Mouse (Mus musculus) liver, adult 2 months (tissue): ENCODE results near the gene Ifi213. TPM values are rescaled to one million over a fixed set of nuclear protein-coding genes. Genes with fewer than 3 reads are reported as not detected.
"Not testable (repeated sequence)": the region's sequence is repeated elsewhere in the genome, so short reads cannot be mapped to it uniquely, and the experiment has no call there.

Experiments used
- DNase-seq: peaks from one replicate; pipeline ENCODE4 v3.0.0-alpha.2; 2011; ENCODE audit warnings: low read depth, low spot score; ENCODE audit errors: extremely low read depth
- H3K27ac ChIP-seq: fragments of 200-500 bp; replicated peaks from 2 replicates; pipeline ENCODE4 v1.5.1; 2012; ENCODE audit warnings: low read depth, mild to moderate bottlenecking, control low read depth, inconsistent platforms, low read length; ENCODE audit not compliant: insufficient read depth
- H3K27me3 ChIP-seq: fragments of 200-500 bp; 2 replicates; pipeline ENCODE4 v1.6.1; 2012; ENCODE audit warnings: mild to moderate bottlenecking, moderate library complexity, low read length, inconsistent platforms; ENCODE audit not compliant: control insufficient read depth, insufficient read depth
- H3K36me3 ChIP-seq: fragments of 200-500 bp; 2 replicates; pipeline ENCODE4 v1.6.1; 2012; ENCODE audit warnings: low read length, inconsistent platforms; ENCODE audit not compliant: control insufficient read depth, insufficient read depth
- H3K4me1 ChIP-seq: fragments of 200-500 bp; 2 replicates; pipeline ENCODE4 v1.6.1; 2011; ENCODE audit warnings: low read length; ENCODE audit not compliant: control insufficient read depth, insufficient read depth
- H3K4me3 ChIP-seq: fragments of 200-500 bp; 2 replicates; pipeline ENCODE4 v1.5.1; 2011; ENCODE audit warnings: low read depth, mild to moderate bottlenecking, control low read depth, low read length, moderate library complexity; ENCODE audit not compliant: insufficient read depth
- H3K79me2 ChIP-seq: fragments of 200-500 bp; 2 replicates; pipeline ENCODE4 v1.6.1; 2012; ENCODE audit warnings: inconsistent platforms, mild to moderate bottlenecking, low read length, moderate library complexity; ENCODE audit not compliant: control insufficient read depth, insufficient read depth
- H3K9ac ChIP-seq: fragments of 200-500 bp; 2 replicates; pipeline ENCODE4 v1.6.1; 2012; ENCODE audit warnings: low read depth, mild to moderate bottlenecking, control low read depth, inconsistent platforms, low read length
- CTCF ChIP-seq: fragments of 200-500 bp; IDR thresholded peaks from 2 replicates; pipeline ENCODE4 v1.5.1; 2011; ENCODE audit warnings: low read depth, low read length, control low read depth
- POLR2A ChIP-seq: fragments of 200-500 bp; IDR thresholded peaks from 2 replicates; pipeline ENCODE4 v1.6.1; 2011; ENCODE audit warnings: low read length, control low read depth; ENCODE audit not compliant: insufficient read depth; ENCODE audit errors: extremely low read depth
- WGBS: fragments of 180-500 bp; shearing (Covaris S2); methylation state at CpG from one replicate; pipeline ENCODE4 v1.1.7; 2018; 5-methylcytosine and 5-hydroxymethylcytosine counted together
- polyA plus RNA-seq: library from polyadenylated mRNA; depleted of rRNA; stranded (reverse); fragments of >200 nt; gene quantifications from 2 replicates; pipeline ENCODE4 v1.2.3, GENCODE M21; 2012
- total RNA-seq: library from RNA; depleted of rRNA; stranded (reverse); fragments of >200 nt; gene quantifications from 2 replicates; pipeline ENCODE4 v1.2.3, GENCODE M21; 2014

The Ifi213 gene
- total and polyA plus RNA-seq, 2 experiments, result 1.4 to 5.5 TPM

GRCm38 (mm10) chr1:173589698-173590097 lies 9.4 kb downstream of the Ifi213 start:
- H3K9ac ChIP-seq, H3K4me1 ChIP-seq, H3K27ac ChIP-seq, H3K4me3 ChIP-seq, H3K36me3 ChIP-seq, H3K79me2 ChIP-seq, H3K27me3 ChIP-seq, DNase-seq: not testable (repeated sequence)
- WGBS, result 85% methylated on average over 2 of the region's 2 CpGs

DNA sequence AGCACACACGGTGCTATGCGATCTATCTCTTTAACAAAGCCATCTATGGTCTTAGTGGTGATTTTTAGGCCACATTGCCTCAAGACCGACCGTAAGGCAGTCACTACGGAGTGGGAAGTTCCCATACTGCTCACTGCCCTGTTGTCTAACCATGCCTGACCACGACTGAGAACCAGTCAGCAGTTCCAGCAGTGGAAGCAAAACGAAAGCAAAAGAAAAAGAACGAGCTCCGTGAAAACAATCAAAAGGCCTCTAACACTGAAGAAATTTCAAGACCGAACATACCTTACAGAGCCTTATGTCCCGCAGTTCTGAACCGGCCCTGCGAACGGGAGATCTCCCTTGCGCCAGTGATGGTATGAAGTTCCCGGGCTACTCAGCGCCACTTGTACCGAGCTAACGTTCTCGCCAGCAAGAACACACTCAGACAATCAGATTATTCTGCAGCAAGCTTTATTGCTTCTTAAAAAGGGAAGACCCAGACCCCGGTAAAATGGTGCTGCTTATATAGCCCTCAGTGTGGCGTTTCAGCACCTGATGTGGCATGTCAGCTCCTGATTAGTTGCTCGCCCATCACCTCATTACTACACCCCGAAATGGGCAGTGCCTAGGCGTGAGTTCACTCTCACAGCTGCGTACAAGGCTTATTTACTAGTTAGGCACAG lies 19.0 kb downstream of the Ifi213 start:
- Histone ChIP-seq H3K9ac (no peak overlapping the region), H3K79me2 (no peaks in the 10 kb centered on the region), H3K4me1 (no peaks in the 10 kb centered on the region), H3K27ac (no peak overlapping the region), H3K4me3 (no peak overlapping the region), H3K27me3 (no peaks in the 10 kb centered on the region), H3K36me3 (no peaks in the 10 kb centered on the region)
- 89% methylated on average over 26 of the region's 26 CpGs for WGBS
- no peak for DNase-seq
- TF ChIP-seq CTCF (no peak), POLR2A (no peak)

DNA sequence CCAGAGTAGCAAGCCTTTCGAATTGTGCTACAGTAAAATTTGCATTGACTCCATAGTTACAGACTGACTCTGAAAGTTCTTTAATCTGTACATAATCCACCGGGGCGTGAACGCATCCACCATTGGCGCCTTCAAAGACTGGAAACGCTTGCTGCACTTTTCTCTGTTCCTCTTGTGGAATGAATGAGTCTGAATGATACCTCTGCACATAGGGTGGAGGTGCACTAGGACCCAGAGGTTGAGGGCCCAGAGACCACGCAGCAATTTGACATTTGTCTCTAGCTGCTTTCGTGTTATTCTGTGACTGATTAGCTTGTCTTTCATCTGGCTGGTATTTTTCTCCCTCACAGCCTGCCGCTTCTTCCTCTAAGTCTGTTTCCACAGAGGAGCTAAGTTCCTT lies 20.0 kb downstream of the Ifi213 start:
- Histone ChIP-seq H3K4me3 (no peak overlapping the region), H3K79me2 (no peaks in the 10 kb centered on the region), H3K27me3 (no peaks in the 10 kb centered on the region), H3K4me1 (no peaks in the 10 kb centered on the region), H3K36me3 (no peaks in the 10 kb centered on the region), H3K9ac (no peak overlapping the region), H3K27ac (no peak overlapping the region)
- DNase-seq, result no peak
- WGBS, result 93% methylated on average over 9 of the region's 9 CpGs
- TF ChIP-seq POLR2A (no peak), CTCF (no peak)

DNA sequence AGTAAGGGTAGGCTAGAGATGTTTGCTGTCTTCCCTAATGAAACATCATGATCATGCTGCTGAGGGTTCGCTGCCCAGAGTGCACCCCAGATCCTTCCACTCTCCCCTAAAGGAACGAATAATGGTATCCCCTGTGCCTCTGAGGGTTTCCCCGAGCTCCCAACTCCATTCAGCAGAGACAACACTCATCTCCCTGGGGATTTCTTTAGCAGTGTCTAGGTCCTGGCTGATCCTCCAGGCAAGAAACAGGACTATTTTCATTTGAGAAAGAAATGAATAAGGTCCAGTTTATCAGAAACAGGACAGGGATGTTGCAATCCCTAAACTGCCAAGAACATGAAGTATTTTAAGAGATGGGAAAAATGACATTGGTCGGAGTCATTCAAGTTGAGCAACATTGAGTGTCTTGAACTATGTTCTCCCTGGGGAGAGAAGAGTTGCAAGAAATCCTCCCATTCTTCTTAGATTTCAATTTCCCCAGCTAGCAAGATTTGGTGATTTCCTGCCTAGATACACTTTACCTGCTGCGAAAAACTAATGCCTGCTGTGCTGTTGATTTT lies 48.5 kb downstream of the Ifi213 start:
- H3K36me3 ChIP-seq, H3K4me1 ChIP-seq, DNase-seq, H3K79me2 ChIP-seq, H3K27ac ChIP-seq, H3K27me3 ChIP-seq, H3K9ac ChIP-seq, H3K4me3 ChIP-seq: not testable (repeated sequence)
- WGBS, result 72% methylated on average over 5 of the region's 5 CpGs

GRCm38 (mm10) chr1:173548798-173549197 lies 50.3 kb downstream of the Ifi213 start:
- not testable (repeated sequence) for H3K4me3 ChIP-seq, H3K9ac ChIP-seq, H3K36me3 ChIP-seq, H3K27me3 ChIP-seq, H3K79me2 ChIP-seq, H3K27ac ChIP-seq, H3K4me1 ChIP-seq, DNase-seq
- 80% methylated on average over 3 of the region's 3 CpGs for WGBS

GRCm38 (mm10) chr1:173535791-173536190 lies 63.3 kb downstream of the Ifi213 start, which contains the start of gene Ifi214:
TSS of gene Ifi214 (minus strand) at chr1:173535957.
- not testable (repeated sequence) for H3K79me2 ChIP-seq, H3K36me3 ChIP-seq, H3K27me3 ChIP-seq, DNase-seq, H3K4me3 ChIP-seq, H3K4me1 ChIP-seq, H3K9ac ChIP-seq, H3K27ac ChIP-seq
- WGBS, result 81% methylated on average over 3 of the region's 3 CpGs
